Mouse (Mus musculus): ENCODE results near the gene Cab39l.

DNA sequence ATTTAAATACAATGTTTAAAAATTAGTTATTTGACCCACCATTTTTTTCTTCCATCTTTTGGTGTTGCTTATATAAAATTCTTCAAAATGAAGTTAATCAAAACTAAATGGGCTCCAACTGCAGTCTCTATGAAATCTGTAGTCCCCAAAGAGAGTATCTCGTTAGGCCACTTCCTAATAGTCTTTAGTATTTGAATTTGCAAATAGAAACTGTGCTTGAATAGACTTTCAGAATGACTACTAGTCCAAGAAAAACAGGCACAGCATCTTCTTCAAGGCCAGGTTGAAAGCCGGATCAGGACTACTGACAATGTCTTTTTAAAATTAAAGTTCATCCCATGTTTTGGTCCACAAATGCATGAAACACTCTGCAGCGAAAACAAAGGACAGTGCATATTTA lies 3.4 kb upstream of the Cab39l start:
- TF ChIP-seq POLR2A (IDR thresholded peaks at IDR 0.05; ENCODE audit: borderline replicate concordance, extremely low read depth, insufficient read depth, insufficient read length, poor library complexity, severe bottlenecking) = no peak
- no peak for TF ChIP-seq CTCF (IDR thresholded peaks at IDR 0.05; ENCODE audit: borderline replicate concordance, extremely low read depth, insufficient read depth, insufficient read length)
